Mouse (Mus musculus): ENCODE data around the gene Prn.

The Prn gene

GRCm38 (mm10) chr2:131993563-131994088, 83.9 kb downstream of the Prn start:
- DNase-seq (ENCODE audit: low spot score in 2 of 2) = no peak

- DNase-seq (ENCODE audit: low spot score in 2 of 2) = no peak
Measured at GRCm38 (mm10) chr2:131994971-131995370, 85.2 kb downstream of the Prn start.

- DNase-seq (ENCODE audit: low spot score in 2 of 2) = no peak
Measured at GRCm38 (mm10) chr2:131995742-131996141, 86.0 kb downstream of the Prn start.

GRCm38 (mm10) chr2:131996369-131996768, 86.6 kb downstream of the Prn start:
- DNase-seq (ENCODE audit: low spot score in 2 of 2) = no peak

- DNase-seq (ENCODE audit: low spot score in 2 of 2) = no peak
Measured at GRCm38 (mm10) chr2:131997356-131997755, 87.6 kb downstream of the Prn start.

- no peak for DNase-seq (ENCODE audit: low spot score in 2 of 2)
Measured at GRCm38 (mm10) chr2:132001696-132002334, 92.1 kb downstream of the Prn start.

GRCm38 (mm10) chr2:132003916-132004315, 94.2 kb downstream of the Prn start:
- DNase-seq (ENCODE audit: low spot score in 2 of 2) = no peak

- DNase-seq (ENCODE audit: low spot score in 2 of 2) = no peak
Measured at GRCm38 (mm10) chr2:132004495-132005136, 94.9 kb downstream of the Prn start.

- DNase-seq (ENCODE audit: low spot score in 2 of 2) = no peak
Measured at GRCm38 (mm10) chr2:132005445-132005844, 95.7 kb downstream of the Prn start.
